Mouse (Mus musculus) myocyte (in vitro differentiated cells): Measurements from ENCODE around the gene Tmprss11f.

Experiments
- E2F4 ChIP-seq: IDR thresholded peaks from one replicate; pipeline ENCODE4 v1.6.1; 2011; ENCODE audit warnings: mild to moderate bottlenecking, control low read depth, moderate library complexity; ENCODE audit not compliant: insufficient read depth
- MYOD1 ChIP-seq, 3 experiments: IDR thresholded peaks; one replicate each; pipeline ENCODE4 v1.6.1; 2011; ENCODE audit warnings: control low read depth in 2 of 3, low read depth in 2 of 3, mild to moderate bottlenecking in 2 of 3, moderate library complexity in 1 of 3; ENCODE audit not compliant: insufficient read length in 2 of 3, control insufficient read depth in 1 of 3
- POLR2A ChIP-seq: IDR thresholded peaks from one replicate; pipeline ENCODE4 v1.6.1; 2011; ENCODE audit warnings: low read depth, mild to moderate bottlenecking, control low read depth, moderate library complexity; ENCODE audit not compliant: insufficient read length
- POLR2AphosphoS2 ChIP-seq: IDR thresholded peaks from one replicate; pipeline ENCODE4 v1.6.1; 2011; ENCODE audit warnings: low read depth, control low read depth; ENCODE audit not compliant: insufficient read length
- USF1 ChIP-seq: IDR thresholded peaks from one replicate; pipeline ENCODE4 v1.6.1; 2011; ENCODE audit warnings: low read depth, mild to moderate bottlenecking, control low read depth, moderate library complexity

GRCm38 (mm10) chr5:86473859-86474258 is 158.4 kb downstream of the Tmprss11f start:
- TF ChIP-seq MYOD1 (IDR thresholded peaks at IDR 0.05; ENCODE audit: control insufficient read depth in 1 of 3, insufficient read length in 2 of 3, low read depth in 2 of 3) (no peak), E2F4 (no peak), POLR2AphosphoS2 (no peak), POLR2A (no peak), USF1 (no peak)
